Mouse (Mus musculus) intestine, postnatal 0 days (tissue): ENCODE measurements at regions not wholly inside any gene's neighbourhood (a gene's known extent, or its start where the extent isn't known, plus 50 kb on each side); places are given as distances from the start of the nearest gene placed in this dataset.

Source experiments
- ATAC-seq: fragments of 200-750 bp; cut with Nextera tagmentation; 2 replicates; pipeline ENCODE4 v1.8.0; 2017; ENCODE audit warnings: mild to moderate bottlenecking, moderate TSS enrichment, moderate library complexity
- H3K27ac ChIP-seq: fragments of 300-500 bp; sonication (generic); 2 replicates; pipeline ENCODE4 v1.5.1; 2014; ENCODE audit warnings: mild to moderate bottlenecking, low read depth, low read length, moderate library complexity
- H3K27me3 ChIP-seq: fragments of 300-500 bp; sonication (generic); replicated peaks from 2 replicates; pipeline ENCODE4 v1.6.1; 2014; ENCODE audit warnings: low read length, mixed read lengths; ENCODE audit not compliant: control insufficient read depth, insufficient read depth
- H3K36me3 ChIP-seq: fragments of 300-500 bp; sonication (generic); 2 replicates; pipeline ENCODE4 v1.6.1; 2014; ENCODE audit warnings: mild to moderate bottlenecking, moderate library complexity; ENCODE audit not compliant: control insufficient read depth, insufficient read depth
- H3K4me1 ChIP-seq: fragments of 300-500 bp; sonication (generic); replicated peaks from 2 replicates; pipeline ENCODE4 v1.6.1; 2014; ENCODE audit warnings: antibody characterized with exemption, low read length, mixed read lengths; ENCODE audit not compliant: control insufficient read depth, insufficient read depth
- H3K4me2 ChIP-seq: fragments of 300-500 bp; sonication (generic); replicated peaks from 2 replicates; pipeline ENCODE4 v1.6.1; 2014; ENCODE audit warnings: low read depth, mild to moderate bottlenecking, moderate library complexity
- H3K4me3 ChIP-seq: fragments of 300-500 bp; sonication (generic); 2 replicates; pipeline ENCODE4 v1.5.1; 2014; ENCODE audit warnings: low read depth, low read length
- H3K9ac ChIP-seq: fragments of 300-500 bp; sonication (generic); 2 replicates; pipeline ENCODE4 v1.6.1; 2014; ENCODE audit warnings: mild to moderate bottlenecking, low read depth, low read length
- H3K9me3 ChIP-seq: fragments of 300-500 bp; sonication (generic); 2 replicates; pipeline ENCODE4 v1.6.1; 2016; ENCODE audit warnings: mixed run types; ENCODE audit not compliant: control insufficient read depth
- CTCF ChIP-seq: sonication (generic); IDR thresholded peaks from 2 replicates; pipeline ENCODE4 v1.5.1; 2016; ENCODE audit warnings: low read depth, mild to moderate bottlenecking, control low read depth, antibody characterized with exemption, moderate library complexity
- WGBS: fragments of 180-500 bp; shearing (Covaris S2); extraction: QIAGEN DNeasy Blood & Tissue Kit; methylation state at CpG from one replicate; pipeline ENCODE4 v1.1.7; 2014; 5-methylcytosine and 5-hydroxymethylcytosine counted together

GRCm38 (mm10) chr1:69364069-69364468, 256.2 kb upstream of the Erbb4 start:
- H3K4me1 ChIP-seq = no peaks in the 10 kb centered on the region
- H3K4me3 ChIP-seq = no peak overlapping the region
- no peak overlapping the region for H3K9ac ChIP-seq
- no peak overlapping the region for H3K4me2 ChIP-seq
- H3K36me3 ChIP-seq = no peaks in the 10 kb centered on the region
- ATAC-seq = no peak
- no peak overlapping the region for H3K27ac ChIP-seq
- no peaks in the 10 kb centered on the region for H3K9me3 ChIP-seq
- no peaks in the 10 kb centered on the region for H3K27me3 ChIP-seq
- no peak for TF ChIP-seq CTCF

- Histone ChIP-seq H3K36me3 (no peaks in the 10 kb centered on the region), H3K9ac (no peak overlapping the region), H3K4me2 (no peak overlapping the region), H3K9me3 (no peaks in the 10 kb centered on the region), H3K27me3 (no peaks in the 10 kb centered on the region), H3K4me3 (no peak overlapping the region), H3K4me1 (no peaks in the 10 kb centered on the region), H3K27ac (no peak overlapping the region)
- no peak for ATAC-seq
- 83% methylated on average over 7 of the region's 7 CpGs for WGBS
- TF ChIP-seq CTCF = no peak
Measured at GRCm38 (mm10) chr1:69357548-69357947, 249.7 kb upstream of the Erbb4 start.

- H3K4me1 ChIP-seq = no peaks in the 10 kb centered on the region
- no peak for ATAC-seq
Measured at GRCm38 (mm10) chr1:69350417-69350816, 242.6 kb upstream of the Erbb4 start.

DNA sequence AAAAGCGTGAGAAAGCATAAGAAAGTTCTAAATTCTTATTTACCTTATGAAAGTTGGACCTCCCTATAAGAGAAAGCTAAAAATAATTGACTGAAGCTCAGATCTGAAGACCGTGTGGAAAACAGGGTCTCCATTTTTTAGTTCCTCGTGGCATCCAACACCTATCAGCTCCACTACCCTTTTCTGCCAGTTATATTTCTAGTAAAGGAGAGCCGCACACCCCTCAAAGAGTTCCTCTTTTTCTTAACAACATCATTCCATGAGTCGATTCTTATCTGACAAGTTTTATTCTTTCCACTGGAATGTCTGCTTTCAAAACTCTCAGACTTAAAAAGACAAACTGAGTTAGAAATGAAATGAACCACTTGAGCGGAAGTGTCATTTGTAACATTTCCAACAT, 242.0 kb upstream of the Erbb4 start:
- no peaks in the 10 kb centered on the region for H3K27me3 ChIP-seq
- ATAC-seq = no peak
- H3K9ac ChIP-seq = no peak overlapping the region
- no peaks in the 10 kb centered on the region for H3K9me3 ChIP-seq
- TF ChIP-seq CTCF = no peak
- H3K27ac ChIP-seq = no peak overlapping the region
- no peak overlapping the region for H3K4me3 ChIP-seq
- H3K4me1 ChIP-seq = no peaks in the 10 kb centered on the region
- 87% methylated on average over 6 of the region's 6 CpGs for WGBS
- H3K4me2 ChIP-seq = no peak overlapping the region
- no peaks in the 10 kb centered on the region for H3K36me3 ChIP-seq

More at GRCm38 (mm10) chr1:69350417-69350816, 242.6 kb upstream of the Erbb4 start:
- Histone ChIP-seq H3K4me3 (no peak overlapping the region), H3K4me2 (no peak overlapping the region), H3K9me3 (no peaks in the 10 kb centered on the region), H3K36me3 (no peaks in the 10 kb centered on the region), H3K27ac (no peak overlapping the region), H3K9ac (no peak overlapping the region), H3K27me3 (no peaks in the 10 kb centered on the region)
- TF ChIP-seq CTCF = no peak
- 83% methylated on average over 2 of the region's 2 CpGs for WGBS

- 71% methylated on average over 4 of the region's 4 CpGs for WGBS
- no peak overlapping the region for H3K4me2 ChIP-seq
- H3K36me3 ChIP-seq = no peaks in the 10 kb centered on the region
- no peak for TF ChIP-seq CTCF
- no peak for ATAC-seq
- H3K9ac ChIP-seq = no peak overlapping the region
- no peaks in the 10 kb centered on the region for H3K4me1 ChIP-seq
- H3K27me3 ChIP-seq = no peaks in the 10 kb centered on the region
- no peaks in the 10 kb centered on the region for H3K9me3 ChIP-seq
- no peak overlapping the region for H3K4me3 ChIP-seq
- H3K27ac ChIP-seq = no peak overlapping the region
Measured at GRCm38 (mm10) chr1:69342100-69342499, 234.2 kb upstream of the Erbb4 start.

DNA sequence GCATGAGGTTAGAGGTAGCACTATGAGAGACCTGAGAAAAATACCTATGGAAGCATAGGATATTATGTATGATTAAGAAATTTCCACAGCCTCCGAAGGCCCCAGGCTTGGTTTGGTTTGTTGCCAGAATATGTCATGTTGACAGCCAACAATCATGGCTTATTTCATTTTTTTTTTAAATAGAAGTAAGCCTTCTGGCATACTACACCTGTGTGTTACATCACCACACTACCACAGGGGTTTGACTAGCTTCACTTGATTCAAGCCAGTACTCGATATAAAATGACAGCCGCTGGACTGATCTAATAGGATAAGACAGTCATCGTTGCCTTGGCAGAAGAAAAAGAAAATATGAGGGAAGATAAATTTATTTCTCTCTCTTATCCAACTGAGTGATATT, 232.6 kb upstream of the Erbb4 start:
- Histone ChIP-seq H3K4me1 (no peaks in the 10 kb centered on the region), H3K4me3 (no peak overlapping the region), H3K27me3 (no peaks in the 10 kb centered on the region), H3K36me3 (no peaks in the 10 kb centered on the region), H3K9me3 (no peaks in the 10 kb centered on the region), H3K4me2 (no peak overlapping the region), H3K9ac (no peak overlapping the region), H3K27ac (no peak overlapping the region)
- ATAC-seq = no peak
- 89% methylated on average over 4 of the region's 4 CpGs for WGBS
- TF ChIP-seq CTCF = no peak
